Mouse (Mus musculus): ENCODE data around the gene Gm20388.

GRCm38 (mm10) chr8:119862390-119862734 is 48.3 kb upstream of the Gm20388 start:
- TF ChIP-seq TAL1 (IDR thresholded peaks at IDR 0.05; ENCODE audit: low read length) = no peak
- TF ChIP-seq GATA1 (IDR thresholded peaks at IDR 0.05; ENCODE audit: low read length) = no peak

All from erythroblast, embryonic 14.5 days (primary cell).